Mouse (Mus musculus): ENCODE results near the gene Tgfb2. TPM values are rescaled to one million over a fixed set of nuclear protein-coding genes. Genes with fewer than 3 reads are reported as not detected.

Gene Tgfb2
- polyA plus RNA-seq, 1 experiment from 2014 or later, result 34.4 TPM

DNA sequence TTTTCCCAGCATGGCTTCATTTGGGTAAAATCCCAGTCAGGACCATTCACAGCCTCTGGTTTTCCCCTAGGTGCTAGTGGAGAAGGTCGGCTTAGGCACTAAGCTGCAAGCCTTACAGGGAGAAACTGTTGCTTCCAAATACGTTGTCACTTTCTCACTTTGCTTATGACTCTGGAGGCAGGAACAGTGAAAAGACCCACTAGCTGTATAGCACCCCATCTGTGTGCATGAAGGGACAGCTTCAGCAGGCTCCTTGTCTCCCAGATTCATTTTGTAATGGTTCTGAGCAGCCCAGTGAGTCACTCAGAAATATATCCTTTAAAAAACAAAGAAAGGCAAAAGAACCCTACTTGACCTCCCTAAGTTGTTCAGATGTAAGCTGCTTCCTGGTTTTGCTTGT is 100.2 kb downstream of the Tgfb2 start:
- no peaks in the 10 kb centered on the region for H3K27me3 ChIP-seq (replicated peaks)
- H3K4me1 ChIP-seq, result peaks cover 13% of the 10 kb centered on the region
- H3K9me3 ChIP-seq (replicated peaks), result no peaks in the 10 kb centered on the region
- no peak overlapping the region for H3K9ac ChIP-seq (replicated peaks)
- no peaks in the 10 kb centered on the region for H3K36me3 ChIP-seq
- WGBS, result 85% methylated on average over 2 of the region's 2 CpGs
- no peak overlapping the region for H3K4me3 ChIP-seq (replicated peaks)
- no peak for ATAC-seq (ENCODE audit: low FRiP score)
- no peak overlapping the region for H3K4me2 ChIP-seq
- H3K27ac ChIP-seq (replicated peaks), result no peak overlapping the region

DNA sequence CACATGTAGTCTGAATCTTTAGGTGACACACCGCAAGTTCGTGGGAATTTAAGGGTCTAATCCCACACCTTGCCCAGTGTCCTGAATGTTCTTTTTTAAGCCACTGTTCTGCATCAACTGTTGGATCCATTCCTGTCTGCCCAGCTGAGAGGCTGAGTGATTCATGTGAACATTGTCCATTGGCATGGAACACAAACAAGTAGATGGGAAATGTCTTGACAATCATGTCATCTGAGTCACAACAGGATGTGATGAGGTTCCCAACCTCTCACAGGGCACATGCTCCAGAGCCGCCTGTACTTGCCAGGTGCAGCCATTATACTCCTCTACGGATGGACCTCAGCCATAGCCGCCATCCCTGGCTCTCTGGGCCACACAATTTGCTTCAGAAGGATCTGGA is 101.7 kb downstream of the Tgfb2 start:
- H3K4me3 ChIP-seq (replicated peaks), result no peak overlapping the region
- no peaks in the 10 kb centered on the region for H3K9me3 ChIP-seq (replicated peaks)
- H3K36me3 ChIP-seq, result no peaks in the 10 kb centered on the region
- no peaks in the 10 kb centered on the region for H3K27me3 ChIP-seq (replicated peaks)
- ATAC-seq (ENCODE audit: low FRiP score), result no peak
- no peak overlapping the region for H3K4me2 ChIP-seq
- no peak overlapping the region for H3K9ac ChIP-seq (replicated peaks)
- 95% methylated on average over 5 of the region's 5 CpGs for WGBS
- no peak overlapping the region for H3K27ac ChIP-seq (replicated peaks)
- H3K4me1 ChIP-seq, result peaks cover 2% of the 10 kb centered on the region

DNA sequence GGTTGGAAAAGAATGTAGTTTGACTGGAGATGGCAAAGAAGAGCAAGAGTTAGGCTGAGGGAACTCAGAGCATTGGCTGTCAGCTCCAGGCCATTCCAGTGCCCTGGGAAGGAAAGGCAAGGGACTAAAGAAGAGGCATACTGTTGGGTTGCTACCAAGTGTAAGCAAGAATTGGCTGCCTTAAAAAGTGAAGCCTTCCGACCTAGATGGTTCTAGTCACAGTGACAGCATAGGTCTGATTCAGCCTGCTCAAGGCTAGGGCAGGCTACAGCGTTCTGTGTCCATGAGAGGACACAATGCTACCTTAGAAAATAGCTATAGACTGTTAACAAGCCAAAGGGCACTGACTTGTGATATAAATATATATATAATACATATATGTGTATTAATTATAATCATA is 117.6 kb downstream of the Tgfb2 start:
- Histone ChIP-seq H3K27me3 (replicated peaks) (no peaks in the 10 kb centered on the region), H3K9ac (replicated peaks) (no peak overlapping the region), H3K27ac (replicated peaks) (no peak overlapping the region), H3K4me2 (no peak overlapping the region), H3K36me3 (no peaks in the 10 kb centered on the region), H3K9me3 (replicated peaks) (no peaks in the 10 kb centered on the region), H3K4me3 (replicated peaks) (no peak overlapping the region), H3K4me1 (no peaks in the 10 kb centered on the region)
- ATAC-seq (ENCODE audit: low FRiP score), result no peak
- WGBS, result 88% methylated on average over 2 of the region's 2 CpGs

DNA sequence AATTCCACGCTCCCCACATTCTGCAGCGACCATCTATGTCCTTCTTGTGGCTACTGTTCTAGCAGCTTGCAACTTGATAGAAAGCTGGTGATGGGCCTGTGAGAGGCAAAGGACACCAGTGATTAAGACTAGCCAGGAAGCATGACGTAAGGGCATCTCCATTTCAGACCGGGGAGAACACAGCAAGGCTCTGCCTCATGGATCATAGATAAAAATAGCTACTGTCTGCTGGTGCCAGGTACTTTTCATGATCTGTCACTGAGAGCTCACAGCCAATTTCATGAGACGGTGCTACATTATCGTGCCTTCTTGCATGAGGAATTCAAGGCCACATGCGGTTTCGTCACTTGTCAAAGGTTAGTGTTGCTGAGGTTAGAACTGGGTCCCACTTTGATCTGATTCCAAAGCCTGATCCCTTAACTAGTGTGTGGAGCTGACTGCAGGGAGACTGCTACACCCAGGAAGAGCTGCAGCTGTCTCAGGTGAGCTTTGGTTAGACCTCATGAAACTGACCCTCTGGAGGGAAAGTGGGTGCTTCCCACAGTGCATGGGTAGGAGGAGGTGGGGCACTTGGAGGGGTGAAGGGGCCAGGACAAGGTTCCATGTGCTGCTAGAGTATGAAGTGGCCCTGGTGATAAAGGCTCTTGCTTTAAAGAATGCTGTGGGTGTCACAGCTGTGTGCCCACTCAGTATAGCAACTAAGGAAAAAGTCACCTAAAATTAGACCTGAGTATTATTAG is 118.6 kb downstream of the Tgfb2 start:
- Histone ChIP-seq H3K4me3 (replicated peaks) (no peak overlapping the region), H3K4me1 (no peaks in the 10 kb centered on the region), H3K27ac (replicated peaks) (no peak overlapping the region), H3K27me3 (replicated peaks) (no peaks in the 10 kb centered on the region), H3K36me3 (no peaks in the 10 kb centered on the region), H3K9me3 (replicated peaks) (no peaks in the 10 kb centered on the region), H3K4me2 (no peak overlapping the region), H3K9ac (replicated peaks) (no peak overlapping the region)
- WGBS, result 86% methylated on average over 8 of the region's 8 CpGs
- no peak for ATAC-seq (ENCODE audit: low FRiP score)

DNA sequence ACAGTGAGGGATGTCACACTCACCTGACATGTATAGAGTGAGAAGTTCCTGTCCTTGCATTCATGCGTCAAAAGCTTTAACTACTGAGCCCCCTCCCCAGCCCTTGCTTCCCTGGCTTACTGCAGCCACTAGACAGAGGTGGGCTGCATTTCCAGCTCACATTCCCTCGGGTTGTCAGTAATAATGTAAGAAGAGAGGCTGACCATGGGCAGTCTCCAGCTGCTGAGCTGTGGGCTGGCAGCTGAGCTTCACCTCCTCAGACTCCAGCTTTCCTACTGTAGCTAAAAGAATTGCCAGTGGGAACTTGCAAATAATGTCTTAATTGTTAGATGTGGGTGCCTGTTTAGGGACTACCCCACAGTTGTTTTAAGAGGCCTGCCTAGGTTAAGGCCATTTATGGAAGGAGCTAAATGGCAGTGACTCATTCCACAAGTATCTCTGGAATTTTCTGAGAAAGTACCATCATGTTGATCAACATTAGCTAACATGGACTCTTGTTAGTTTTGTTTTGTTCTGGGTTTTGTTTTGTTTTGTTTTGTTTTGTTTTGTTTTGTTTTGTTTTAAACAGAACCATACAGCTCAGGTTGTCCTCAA is 120.1 kb downstream of the Tgfb2 start:
- Histone ChIP-seq H3K4me1 (no peaks in the 10 kb centered on the region), H3K36me3 (no peaks in the 10 kb centered on the region), H3K27ac (replicated peaks) (no peak overlapping the region), H3K27me3 (replicated peaks) (no peaks in the 10 kb centered on the region), H3K9me3 (replicated peaks) (no peaks in the 10 kb centered on the region), H3K9ac (replicated peaks) (no peak overlapping the region), H3K4me3 (replicated peaks) (no peak overlapping the region), H3K4me2 (no peak overlapping the region)
- 64% methylated on average over 2 of the region's 2 CpGs for WGBS
- no peak for ATAC-seq (ENCODE audit: low FRiP score)

DNA sequence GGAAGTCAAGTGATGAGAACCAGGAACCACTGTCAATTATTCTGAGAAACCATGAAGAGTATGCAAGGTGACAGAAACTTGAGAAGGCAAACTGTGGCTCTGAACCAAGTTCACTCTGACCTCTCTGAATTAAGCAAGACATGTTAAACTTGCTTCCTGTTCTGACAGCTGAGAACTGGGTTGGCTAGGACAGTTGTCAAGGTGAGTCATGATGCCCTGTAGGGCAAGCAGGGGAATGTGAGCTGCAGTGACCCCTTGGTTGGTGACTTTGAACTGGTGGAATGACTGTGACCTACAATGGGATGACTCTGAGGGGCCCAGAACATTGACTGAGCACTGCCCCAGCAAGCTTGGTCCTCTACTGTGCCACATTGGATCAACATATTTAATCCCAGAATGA is 121.9 kb downstream of the Tgfb2 start:
- Histone ChIP-seq H3K27ac (replicated peaks) (no peak overlapping the region), H3K27me3 (replicated peaks) (no peaks in the 10 kb centered on the region), H3K9ac (replicated peaks) (no peak overlapping the region), H3K9me3 (replicated peaks) (no peaks in the 10 kb centered on the region), H3K4me2 (no peak overlapping the region), H3K36me3 (no peaks in the 10 kb centered on the region), H3K4me3 (replicated peaks) (no peak overlapping the region), H3K4me1 (no peaks in the 10 kb centered on the region)
- ATAC-seq (ENCODE audit: low FRiP score), result no peak

DNA sequence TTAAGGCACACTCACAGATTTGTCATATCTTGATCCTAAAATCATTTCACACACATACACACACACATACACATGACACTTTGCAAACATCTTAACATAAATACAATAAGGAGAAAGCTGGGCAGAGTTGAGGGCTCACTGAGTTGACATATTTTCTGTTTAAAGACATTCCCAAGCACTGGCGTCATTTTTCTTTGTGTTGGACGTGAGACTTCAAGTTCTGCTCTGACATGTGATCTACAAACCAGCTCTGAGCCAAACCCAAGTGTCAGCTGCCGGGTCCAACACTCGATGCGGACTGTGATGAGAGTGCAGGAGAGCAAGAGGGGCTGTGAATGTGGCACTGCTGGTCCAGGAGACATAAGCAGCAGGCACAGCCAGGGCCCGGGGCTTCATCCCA is 123.7 kb downstream of the Tgfb2 start:
- no peak overlapping the region for H3K4me3 ChIP-seq (replicated peaks)
- no peak overlapping the region for H3K9ac ChIP-seq (replicated peaks)
- no peaks in the 10 kb centered on the region for H3K9me3 ChIP-seq (replicated peaks)
- no peaks in the 10 kb centered on the region for H3K4me1 ChIP-seq
- no peak overlapping the region for H3K4me2 ChIP-seq
- no peaks in the 10 kb centered on the region for H3K36me3 ChIP-seq
- WGBS, result 82% methylated on average over 6 of the region's 6 CpGs
- H3K27me3 ChIP-seq (replicated peaks), result no peaks in the 10 kb centered on the region
- no peak for ATAC-seq (ENCODE audit: low FRiP score)
- no peak overlapping the region for H3K27ac ChIP-seq (replicated peaks)

DNA sequence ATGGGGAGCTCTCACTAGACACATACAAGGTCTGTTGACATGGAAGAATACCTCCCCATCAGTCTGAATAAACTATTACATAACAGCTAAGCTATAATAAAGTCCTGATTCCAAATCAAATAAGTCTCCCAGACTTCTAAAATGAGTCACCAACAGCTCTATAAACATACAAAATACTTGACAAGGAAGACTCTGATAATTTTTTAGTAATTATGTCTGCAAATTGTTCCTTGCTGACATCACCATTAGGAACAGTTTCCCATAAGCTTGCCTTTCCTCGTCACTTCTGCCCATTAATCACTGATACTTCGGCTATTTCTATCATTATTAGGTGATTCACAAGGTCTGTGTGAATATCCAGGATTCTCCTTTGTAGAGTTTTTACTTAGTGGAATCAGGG is 124.1 kb downstream of the Tgfb2 start:
- WGBS, result 85% methylated on average over 2 of the region's 2 CpGs
- Histone ChIP-seq H3K9me3 (replicated peaks) (no peaks in the 10 kb centered on the region), H3K27me3 (replicated peaks) (no peaks in the 10 kb centered on the region), H3K27ac (replicated peaks) (no peak overlapping the region), H3K4me3 (replicated peaks) (no peak overlapping the region), H3K36me3 (no peaks in the 10 kb centered on the region), H3K4me1 (no peaks in the 10 kb centered on the region), H3K9ac (replicated peaks) (no peak overlapping the region), H3K4me2 (no peak overlapping the region)
- no peak for ATAC-seq (ENCODE audit: low FRiP score)

DNA sequence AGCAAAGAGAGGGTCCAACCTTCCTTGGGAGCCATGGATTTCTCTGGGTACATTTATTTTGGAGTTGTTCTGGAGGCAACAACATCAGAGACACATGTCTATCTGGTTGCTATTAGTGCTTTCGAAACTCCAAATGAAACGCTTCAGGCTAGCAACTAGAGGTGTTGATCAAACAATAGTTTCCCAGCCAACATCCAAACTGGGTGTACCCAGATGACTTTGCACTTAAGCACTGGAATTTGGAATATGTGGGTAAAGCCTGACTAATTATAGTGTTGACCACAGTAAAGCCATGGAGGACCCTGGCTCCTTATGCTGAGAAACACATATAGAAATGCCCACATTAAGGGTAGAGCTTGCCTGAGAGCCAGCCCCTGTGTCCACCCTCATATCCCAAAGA is 124.7 kb downstream of the Tgfb2 start:
- Histone ChIP-seq H3K4me1 (no peaks in the 10 kb centered on the region), H3K9ac (replicated peaks) (no peak overlapping the region), H3K27ac (replicated peaks) (no peak overlapping the region), H3K27me3 (replicated peaks) (no peaks in the 10 kb centered on the region), H3K4me2 (no peak overlapping the region), H3K9me3 (replicated peaks) (no peaks in the 10 kb centered on the region), H3K36me3 (no peaks in the 10 kb centered on the region), H3K4me3 (replicated peaks) (no peak overlapping the region)
- no peak for ATAC-seq (ENCODE audit: low FRiP score)
- 95% methylated on average over 2 of the region's 2 CpGs for WGBS

DNA sequence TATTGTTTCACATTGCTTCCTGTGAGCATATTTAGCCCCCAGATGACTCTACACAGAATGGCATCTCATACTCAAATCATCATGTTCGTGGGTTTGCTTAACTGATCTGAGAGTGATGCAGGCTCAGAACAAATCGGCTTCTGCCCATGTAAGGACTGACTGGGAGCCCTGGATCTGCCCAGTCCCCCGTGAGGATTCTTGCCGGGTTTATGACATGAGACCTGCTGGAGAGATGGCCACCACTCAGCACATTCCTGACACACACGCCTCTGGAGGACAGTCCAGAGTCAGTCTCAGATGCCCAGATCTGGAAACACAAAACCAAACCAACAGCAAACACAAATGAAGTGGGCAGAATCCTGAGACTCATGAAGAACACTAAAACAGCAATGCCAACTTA is 128.5 kb downstream of the Tgfb2 start:
- Histone ChIP-seq H3K4me1 (no peaks in the 10 kb centered on the region), H3K4me2 (no peak overlapping the region), H3K36me3 (no peaks in the 10 kb centered on the region), H3K9me3 (replicated peaks) (no peaks in the 10 kb centered on the region), H3K9ac (replicated peaks) (no peak overlapping the region), H3K4me3 (replicated peaks) (no peak overlapping the region), H3K27ac (replicated peaks) (no peak overlapping the region), H3K27me3 (replicated peaks) (no peaks in the 10 kb centered on the region)
- ATAC-seq (ENCODE audit: low FRiP score), result no peak
- 85% methylated on average over 5 of the region's 5 CpGs for WGBS

DNA sequence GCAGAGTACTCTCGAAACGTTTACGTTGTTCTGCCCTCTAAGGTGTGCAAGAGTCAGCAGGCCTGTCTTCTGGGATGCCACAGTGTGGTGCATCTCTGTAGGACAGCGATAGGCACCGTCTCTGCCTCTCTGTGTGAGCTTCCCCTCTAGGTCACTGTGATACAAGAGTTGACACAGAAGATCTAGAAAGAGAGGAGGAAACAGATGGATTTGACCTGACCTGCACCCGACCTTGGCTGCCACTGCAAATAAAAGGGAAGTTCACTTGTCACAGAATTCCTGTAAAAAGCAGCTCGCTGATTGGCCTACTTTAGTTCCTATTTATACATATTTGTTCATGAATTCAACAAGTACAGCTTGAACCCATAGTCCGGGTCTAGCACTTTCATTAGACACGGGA is 130.2 kb downstream of the Tgfb2 start:
- Histone ChIP-seq H3K27me3 (replicated peaks) (no peaks in the 10 kb centered on the region), H3K4me1 (no peaks in the 10 kb centered on the region), H3K36me3 (no peaks in the 10 kb centered on the region), H3K27ac (replicated peaks) (no peak overlapping the region), H3K9ac (replicated peaks) (no peak overlapping the region), H3K9me3 (replicated peaks) (no peaks in the 10 kb centered on the region), H3K4me3 (replicated peaks) (no peak overlapping the region), H3K4me2 (no peak overlapping the region)
- no peak for ATAC-seq (ENCODE audit: low FRiP score)
- WGBS, result 71% methylated on average over 9 of the region's 9 CpGs

DNA sequence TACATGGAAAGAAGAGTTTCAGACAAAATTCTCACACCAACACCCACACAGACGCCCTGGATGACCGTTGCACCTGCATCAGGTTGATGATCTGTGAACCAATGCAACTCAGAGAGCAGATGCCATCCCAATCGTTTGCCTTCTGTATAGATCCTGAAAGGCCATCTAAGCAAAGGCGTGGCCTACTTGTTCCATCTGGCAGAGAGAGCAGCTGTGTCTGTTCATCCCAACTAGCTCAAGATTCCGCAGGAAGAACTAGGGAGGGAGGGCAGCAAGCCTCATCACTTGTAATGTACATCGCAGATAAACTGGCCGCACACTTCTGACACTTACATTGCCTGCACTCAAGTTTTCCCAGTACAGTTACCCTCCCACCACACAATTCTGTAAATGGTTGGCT is 130.7 kb downstream of the Tgfb2 start:
- Histone ChIP-seq H3K27ac (replicated peaks) (no peak overlapping the region), H3K27me3 (replicated peaks) (no peaks in the 10 kb centered on the region), H3K36me3 (no peaks in the 10 kb centered on the region), H3K4me1 (no peaks in the 10 kb centered on the region), H3K9ac (replicated peaks) (no peak overlapping the region), H3K9me3 (replicated peaks) (no peaks in the 10 kb centered on the region), H3K4me3 (replicated peaks) (no peak overlapping the region), H3K4me2 (no peak overlapping the region)
- ATAC-seq (ENCODE audit: low FRiP score), result no peak
- WGBS, result 82% methylated on average over 7 of the region's 7 CpGs
